Mouse (Mus musculus) olfactory bulb, adult 2 months (tissue): ENCODE measurements around the gene Trh. TPM values are rescaled to one million over a fixed set of nuclear protein-coding genes. Genes with fewer than 3 reads are reported as not detected.

ENCODE experiments used
- H3K27ac ChIP-seq: fragments of 200-500 bp; 2 replicates; pipeline ENCODE4 v1.5.1; 2012; ENCODE audit warnings: low read depth, low read length; ENCODE audit not compliant: insufficient read depth
- H3K4me1 ChIP-seq: fragments of 200-500 bp; 2 replicates; pipeline ENCODE4 v1.6.1; 2012; ENCODE audit warnings: low read length; ENCODE audit not compliant: control insufficient read depth, insufficient read depth
- H3K4me3 ChIP-seq: fragments of 200-500 bp; 2 replicates; pipeline ENCODE4 v1.5.1; 2012; ENCODE audit warnings: mild to moderate bottlenecking, low read depth, low read length, moderate library complexity; ENCODE audit not compliant: insufficient read depth
- CTCF ChIP-seq: fragments of 200-500 bp; IDR thresholded peaks from 2 replicates; pipeline ENCODE4 v1.5.1; 2012; ENCODE audit warnings: low read depth, mild to moderate bottlenecking, low read length, moderate library complexity; ENCODE audit not compliant: insufficient read depth
- POLR2A ChIP-seq: fragments of 200-500 bp; IDR thresholded peaks from 2 replicates; pipeline ENCODE4 v1.6.1; 2012; ENCODE audit warnings: mild to moderate bottlenecking, low read depth, low read length, moderate library complexity; ENCODE audit not compliant: insufficient read depth
- WGBS: fragments of 180-500 bp; shearing (Covaris S2); methylation state at CpG from one replicate; pipeline ENCODE4 v1.1.7; 2018; 5-methylcytosine and 5-hydroxymethylcytosine counted together
- polyA plus RNA-seq: library from polyadenylated mRNA; stranded (reverse); fragments of >200 nt; gene quantifications from 2 replicates; pipeline ENCODE4 v1.2.4, GENCODE M21; 2012; ENCODE audit warnings: low replicate concordance; ENCODE audit not compliant: missing spikeins, insufficient read depth, insufficient read length

Gene Trh
- polyA plus RNA-seq, 1 experiment, result not detected

DNA sequence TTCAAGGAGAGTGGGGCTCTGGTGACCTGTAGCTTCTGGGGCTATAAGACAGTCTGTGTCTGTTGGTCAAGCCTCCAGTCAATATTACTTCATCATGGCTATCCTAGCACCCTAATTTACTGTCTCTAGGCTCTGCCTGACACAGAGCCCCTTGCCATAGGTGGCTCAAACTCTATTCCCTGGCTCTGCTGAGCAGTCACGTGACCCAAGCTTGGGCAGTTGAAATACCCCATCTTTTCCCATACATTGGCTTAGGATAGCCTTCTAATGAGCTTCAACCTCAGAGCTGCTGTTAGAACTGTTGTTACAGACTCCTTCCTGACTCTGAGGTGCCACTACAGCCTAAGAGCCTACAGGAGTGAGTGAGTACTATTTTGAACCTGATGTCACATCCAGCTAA lies 23.6 kb upstream of the Trh start:
- WGBS, result 71% methylated on average over 1 of the region's 1 CpGs
- H3K27ac ChIP-seq, result no peak overlapping the region
- H3K4me1 ChIP-seq, result peaks cover 4% of the 10 kb centered on the region; the same call in 1 of the 2 replicates
- no peak overlapping the region for H3K4me3 ChIP-seq
- TF ChIP-seq CTCF (no peak), POLR2A (no peak)

GRCm38 (mm10) chr6:92261162-92261843 lies 16.9 kb upstream of the Trh start:
- Histone ChIP-seq H3K27ac (no peak overlapping the region), H3K4me3 (no peak overlapping the region), H3K4me1 (peaks cover 8% of the 10 kb centered on the region)
- TF ChIP-seq CTCF (no peak), POLR2A (no peak)
- 81% methylated on average over 4 of the region's 4 CpGs for WGBS

DNA sequence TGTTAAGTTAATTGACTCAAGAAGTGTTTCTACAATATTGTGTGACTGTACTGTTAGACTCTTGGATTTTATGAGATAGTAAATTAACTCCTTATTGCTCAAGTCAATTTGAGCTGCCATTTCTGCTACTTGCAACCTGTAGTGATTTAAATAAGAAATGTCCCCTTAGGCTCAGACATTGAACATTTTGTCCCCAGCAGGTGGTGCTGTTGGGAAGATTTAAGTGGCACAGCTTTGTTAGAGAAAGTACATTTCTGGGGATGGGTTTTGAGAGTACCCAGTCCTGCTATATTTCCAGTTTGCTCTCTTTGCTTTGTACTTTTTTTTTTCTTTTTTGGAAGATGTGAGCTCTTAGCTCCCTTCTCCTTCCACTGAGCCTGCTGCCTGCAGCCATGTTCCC lies 10.9 kb upstream of the Trh start:
- TF ChIP-seq POLR2A, result no peak
- no peaks in the 10 kb centered on the region for H3K4me1 ChIP-seq
- no peak overlapping the region for H3K27ac ChIP-seq
- no peak overlapping the region for H3K4me3 ChIP-seq

DNA sequence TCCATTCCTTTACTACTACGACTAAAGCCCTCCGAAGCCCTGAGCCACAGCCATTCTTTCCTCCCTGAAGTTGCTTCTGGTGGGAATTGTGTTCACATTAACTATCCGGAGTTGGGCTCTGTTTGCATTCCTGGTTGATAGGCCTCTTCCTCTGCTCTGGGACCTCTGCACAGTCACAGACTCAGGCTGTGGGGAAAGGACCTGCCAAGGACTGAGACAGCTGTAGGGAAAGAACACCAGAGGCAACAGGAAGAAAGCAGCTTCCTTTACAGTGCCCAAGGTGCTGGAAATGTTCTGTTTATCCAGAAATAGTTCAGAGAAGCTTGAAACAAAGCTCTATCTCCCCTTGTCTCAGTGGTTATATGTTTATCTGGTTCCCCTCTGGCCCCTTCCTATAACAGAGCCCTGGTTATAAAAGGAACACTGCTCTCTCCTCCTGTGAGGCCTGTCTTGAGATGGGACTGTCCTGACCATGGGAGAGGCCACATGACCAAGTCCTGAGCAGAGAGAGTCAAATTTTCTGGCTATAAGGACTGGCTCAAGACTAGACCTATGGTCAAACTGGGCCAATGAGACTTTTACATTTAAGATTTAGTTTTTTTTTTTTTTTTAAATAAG lies 8.9 kb upstream of the Trh start:
- TF ChIP-seq CTCF (no peak), POLR2A (no peak)
- no peaks in the 10 kb centered on the region for H3K4me1 ChIP-seq
- 91% methylated on average over 3 of the region's 3 CpGs for WGBS
- no peak overlapping the region for H3K4me3 ChIP-seq
- no peak overlapping the region for H3K27ac ChIP-seq

GRCm38 (mm10) chr6:92247215-92247919 lies 2.9 kb upstream of the Trh start:
- 44% methylated on average over 7 of the region's 7 CpGs for WGBS
- Histone ChIP-seq H3K4me3 (no peak overlapping the region), H3K4me1 (peaks cover 6% of the 10 kb centered on the region; the same call in 1 of the 2 replicates), H3K27ac (no peak overlapping the region)
- TF ChIP-seq POLR2A (no peak), CTCF (no peak)

DNA sequence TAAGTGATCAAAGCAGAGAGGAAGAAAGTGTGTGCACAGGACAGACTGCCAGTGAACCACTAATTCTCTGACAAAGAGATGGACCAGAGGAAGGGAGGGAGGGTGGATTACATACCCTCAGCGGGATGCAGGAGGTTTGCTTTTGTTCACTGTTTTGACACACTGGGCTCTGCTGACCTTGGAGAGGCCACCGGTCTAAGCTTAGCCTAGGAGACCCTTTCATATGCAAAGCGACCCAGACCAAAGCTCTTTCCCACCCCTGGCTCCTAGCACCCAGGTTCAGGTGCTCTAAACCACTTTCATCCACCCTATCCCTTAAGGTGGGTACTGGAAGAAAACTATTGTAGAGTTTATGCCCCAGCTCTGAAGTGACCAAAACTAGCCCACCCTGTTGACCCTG lies 1.9 kb upstream of the Trh start:
- 33% methylated on average over 3 of the region's 3 CpGs for WGBS
- no peak overlapping the region for H3K27ac ChIP-seq
- peaks cover 6% of the 10 kb centered on the region; the same call in 1 of the 2 replicates for H3K4me1 ChIP-seq
- no peak overlapping the region for H3K4me3 ChIP-seq
- TF ChIP-seq POLR2A (no peak), CTCF (no peak)

DNA sequence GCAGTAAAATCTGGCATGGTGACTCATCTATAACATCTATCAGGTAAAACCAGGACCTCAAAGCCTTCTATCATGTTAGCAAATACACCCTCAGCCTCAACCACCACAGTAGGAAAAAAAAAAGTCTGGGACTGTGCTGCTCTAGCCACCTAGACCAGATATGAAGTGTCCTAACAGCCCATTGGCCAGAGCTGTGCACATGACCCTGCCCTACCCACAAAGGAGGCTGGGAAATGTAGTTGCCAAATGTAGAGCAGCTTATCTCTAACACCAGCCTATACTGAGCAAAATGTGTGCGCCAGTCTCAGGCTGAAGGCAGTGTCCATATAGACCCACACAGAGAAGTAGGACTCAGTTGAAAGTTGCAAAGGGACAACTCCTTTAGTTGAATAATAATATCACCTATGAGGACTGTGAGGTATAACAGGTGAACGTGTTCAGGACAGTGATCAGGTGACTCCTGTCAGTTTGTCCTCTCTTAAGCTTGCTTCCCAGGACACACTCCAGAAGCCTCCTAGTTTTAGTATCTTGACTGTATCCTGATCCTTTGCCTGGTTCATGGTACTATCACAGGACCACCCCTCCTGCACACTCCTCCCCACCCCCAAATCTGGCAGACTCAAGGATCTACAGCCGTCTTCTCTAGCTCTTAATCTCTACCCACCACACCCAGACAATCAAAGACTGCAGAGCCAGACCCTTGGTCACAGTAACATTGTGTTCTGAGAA lies 3.1 kb downstream of the Trh start:
- WGBS, result 68% methylated on average over 3 of the region's 3 CpGs
- TF ChIP-seq CTCF, result no peak
- TF ChIP-seq POLR2A, result no peak

GRCm38 (mm10) chr6:92235036-92235435 lies 9.4 kb downstream of the Trh start:
- TF ChIP-seq POLR2A, result no peak
- TF ChIP-seq CTCF, result no peak
- WGBS, result 60% methylated on average over 12 of the region's 12 CpGs
- no peak overlapping the region for H3K27ac ChIP-seq
- no peak overlapping the region for H3K4me3 ChIP-seq
- no peaks in the 10 kb centered on the region for H3K4me1 ChIP-seq

More for the DNA sequence above, 3.1 kb downstream of the Trh start:
- Histone ChIP-seq H3K27ac (no peak overlapping the region), H3K4me1 (peaks cover 6% of the 10 kb centered on the region; the same call in 1 of the 2 replicates), H3K4me3 (no peak overlapping the region)

GRCm38 (mm10) chr6:92231762-92232161 lies 12.7 kb downstream of the Trh start:
- Histone ChIP-seq H3K4me1 (no peaks in the 10 kb centered on the region), H3K4me3 (no peak overlapping the region), H3K27ac (no peak overlapping the region)
- 77% methylated on average over 4 of the region's 4 CpGs for WGBS
- no peak for TF ChIP-seq CTCF
- TF ChIP-seq POLR2A, result no peak
